Mouse (Mus musculus) kidney, embryonic 15.5 days (tissue): Measurements from ENCODE around the gene Aaed1. TPM values are rescaled to one million over a fixed set of nuclear protein-coding genes. Genes with fewer than 3 reads are reported as not detected.

ENCODE experiments used
- polyA plus RNA-seq: library from polyadenylated mRNA; unstranded; fragments of >200 nt; fragmentation: Nextera tagmentation; extraction: Ambion mirVana; gene quantifications from 2 replicates; pipeline ENCODE4 v1.2.1, GENCODE M21; 2015

The Aaed1 gene
- polyA plus RNA-seq, 1 experiment from 2014 or later: 58.1 TPM

Other genes starting within 250 kb of the Aaed1 start
- not detected in 2 replicates for gene Hsd17b3, start 223.5 kb downstream of the Aaed1 start, polyA plus RNA-seq
- 3.9 and 4.7 TPM in 2 replicates for gene Slc35d2, start 183.3 kb downstream of the Aaed1 start, polyA plus RNA-seq
- 17.1 and 17.6 TPM in 2 replicates for gene Zfp367, start 159.5 kb downstream of the Aaed1 start, polyA plus RNA-seq
- 26.1 and 27.1 TPM in 2 replicates for gene Habp4, start 150.9 kb downstream of the Aaed1 start, polyA plus RNA-seq
- gene Cdc14b, start 37.4 kb downstream of the Aaed1 start, polyA plus RNA-seq: 14.8 and 17.5 TPM in 2 replicates
- gene Ctsl, start 58.2 kb upstream of the Aaed1 start, polyA plus RNA-seq: 306 and 318 TPM in 2 replicates
- gene Cdk20, start 119.6 kb upstream of the Aaed1 start, polyA plus RNA-seq: 10.4 and 12.8 TPM in 2 replicates
- gene Fam240b, start 185.1 kb upstream of the Aaed1 start, polyA plus RNA-seq: not detected in 2 replicates